Mouse (Mus musculus) urinary bladder, adult 2 months (tissue): Measurements from ENCODE around the gene Gm6525. TPM values are rescaled to one million over a fixed set of nuclear protein-coding genes. Genes with fewer than 3 reads are reported as not detected.
A peak's percentile ranks its signal among the peaks of the same experiment; 100 is the strongest.

Experiments used
- DNase-seq: peaks from one replicate; pipeline ENCODE4 v3.0.0; 2022; ENCODE audit warnings: low spot score
- polyA plus RNA-seq: library from polyadenylated mRNA; depleted of rRNA; stranded (reverse); fragments of >200 nt; gene quantifications from 2 replicates; pipeline ENCODE4 v1.2.3, GENCODE M21; 2012; rRNA removed

Gm6525 gene
- polyA plus RNA-seq, result not detected in 2 replicates

- no peak for DNase-seq
Measured at GRCm38 (mm10) chr3:84173581-84174154, at the start of gene Gm6525. TSS of gene Gm6525 (plus strand) at chr3:84174104.

DNA sequence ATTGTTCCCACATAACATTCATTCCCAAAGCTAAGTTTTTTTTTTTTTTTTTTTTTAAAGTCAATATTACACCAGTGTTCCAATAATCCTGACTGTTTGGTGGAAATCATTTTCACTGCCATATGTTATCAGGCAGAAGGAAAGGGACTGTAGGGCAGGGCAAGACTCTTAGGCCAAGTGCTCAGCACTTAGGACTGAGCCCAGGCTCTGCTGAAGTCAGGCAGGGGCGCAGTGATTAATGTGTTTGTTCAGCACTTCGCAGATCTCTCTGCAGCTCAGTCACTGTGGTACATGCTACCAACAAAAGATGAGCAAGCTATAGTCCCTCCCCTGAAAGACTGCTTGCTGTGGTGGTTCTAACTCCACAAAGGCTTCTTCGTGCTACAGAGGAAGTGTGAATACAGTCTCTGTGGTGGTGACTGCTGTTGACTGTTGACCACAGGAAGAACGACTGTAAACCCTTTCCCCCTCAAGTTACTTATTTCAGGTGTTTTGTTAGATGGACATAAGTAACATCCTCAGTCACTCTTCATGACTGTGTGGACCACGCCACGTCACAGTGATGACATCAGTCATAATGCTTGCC is 48.1 kb upstream of the Gm6525 start:
- no peak for DNase-seq

DNA sequence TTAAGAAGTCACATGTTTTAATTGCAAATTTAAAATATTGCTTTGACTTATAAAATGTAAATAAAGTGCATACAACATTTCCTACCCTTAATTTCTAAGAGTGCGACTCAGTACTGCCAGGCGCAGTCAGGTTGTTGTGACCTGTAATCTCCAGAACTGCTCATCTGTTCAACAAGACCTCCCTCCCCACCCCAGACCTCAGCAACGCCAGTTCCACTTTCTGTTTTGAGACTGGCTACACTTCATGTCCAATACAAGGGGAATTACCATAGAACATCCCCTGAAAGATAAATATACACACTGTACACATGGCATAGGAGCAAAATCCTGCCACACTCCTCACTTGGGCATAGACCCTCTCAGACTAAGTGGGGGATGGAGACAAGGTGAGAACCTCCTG is 47.2 kb upstream of the Gm6525 start:
- no peak for DNase-seq

- DNase-seq, result no peak
Measured at GRCm38 (mm10) chr3:84127431-84127830, 46.5 kb upstream of the Gm6525 start.

- no peak for DNase-seq
Measured at GRCm38 (mm10) chr3:84128871-84129870, 44.7 kb upstream of the Gm6525 start.

DNA sequence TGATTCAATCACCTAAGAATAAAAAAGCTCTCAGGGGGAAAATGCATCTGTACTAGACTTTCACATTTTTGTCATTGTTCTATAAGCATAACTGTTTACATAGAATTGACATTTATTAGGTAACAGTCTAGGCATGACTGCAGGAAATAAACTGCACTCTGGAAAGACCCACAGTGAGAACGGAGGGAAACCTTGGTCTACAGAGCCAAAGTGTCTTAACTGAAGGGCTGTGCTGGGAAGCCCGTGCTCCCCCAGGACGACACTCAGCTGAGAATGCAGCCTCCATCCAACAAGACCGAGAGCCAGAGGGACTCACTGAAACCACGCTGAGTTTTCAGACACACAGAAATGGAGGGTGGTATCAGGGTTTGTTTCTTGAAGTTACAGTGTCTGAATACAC is 43.1 kb upstream of the Gm6525 start:
- DNase-seq, result no peak

GRCm38 (mm10) chr3:84131369-84131768 is 42.5 kb upstream of the Gm6525 start:
- no peak for DNase-seq

GRCm38 (mm10) chr3:84135387-84135786 is 38.5 kb upstream of the Gm6525 start:
- DNase-seq, result no peak

- DNase-seq, result no peak
Measured at GRCm38 (mm10) chr3:84135933-84136332, 38.0 kb upstream of the Gm6525 start.

DNA sequence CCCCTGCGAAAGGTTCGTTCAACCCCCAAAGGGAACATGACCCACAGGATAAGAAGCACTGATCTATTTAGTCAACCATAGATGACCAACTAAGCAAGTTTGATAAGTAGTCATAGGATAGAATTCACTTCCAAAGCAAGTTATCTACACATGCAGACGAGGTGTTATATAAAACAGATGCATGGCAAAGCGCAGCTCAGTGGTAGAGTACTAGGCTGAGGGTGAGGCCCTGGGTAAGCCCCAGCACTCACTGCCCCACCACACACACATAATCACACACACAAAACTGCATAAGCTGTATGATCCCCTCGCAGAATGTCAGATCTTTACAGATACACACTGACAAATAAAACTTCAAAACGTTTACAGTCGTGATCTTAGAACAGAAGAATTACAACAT is 37.4 kb upstream of the Gm6525 start:
- no peak for DNase-seq

GRCm38 (mm10) chr3:84140947-84141346 is 33.0 kb upstream of the Gm6525 start:
- DNase-seq, result no peak

DNA sequence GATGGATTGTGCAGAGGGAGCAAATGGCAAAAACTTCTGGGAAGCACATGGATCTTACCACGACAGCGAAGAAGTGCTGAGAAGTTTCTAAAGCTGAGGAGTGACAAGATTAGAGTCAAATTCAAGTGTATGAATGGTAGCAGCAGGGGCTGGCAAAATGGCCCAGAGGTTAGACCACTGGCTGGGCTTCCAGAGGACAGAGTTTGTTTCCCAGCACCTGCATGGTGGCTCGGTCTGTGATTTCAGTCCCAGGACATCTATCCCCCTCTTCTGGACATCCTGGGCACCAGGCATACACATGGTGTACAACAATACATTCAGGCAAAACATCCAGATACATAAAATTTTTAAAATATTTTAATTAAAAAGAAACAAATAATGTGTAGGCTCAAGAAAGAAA is 24.1 kb upstream of the Gm6525 start:
- DNase-seq, result no peak

DNA sequence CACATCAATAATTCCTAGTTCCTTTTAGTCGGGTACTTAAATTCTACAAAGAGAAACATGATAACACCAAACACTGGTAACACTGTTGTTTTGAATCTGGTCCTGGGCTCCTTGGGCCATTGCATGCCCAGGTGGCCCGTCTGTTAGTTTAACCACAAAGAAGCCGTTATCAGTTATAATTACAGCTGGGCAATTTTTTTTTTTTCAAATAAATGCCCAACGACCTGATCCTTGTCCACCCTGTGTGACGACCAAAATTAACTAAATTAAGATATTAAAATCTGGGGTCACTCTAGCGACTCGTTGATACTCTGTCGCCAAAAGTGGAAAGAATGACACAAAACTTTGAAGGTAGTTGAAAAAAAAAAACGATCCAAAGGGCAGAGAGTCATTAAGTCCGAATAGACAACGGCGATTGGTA is 19.2 kb upstream of the Gm6525 start:
- no peak for DNase-seq

GRCm38 (mm10) chr3:84155146-84155545 is 18.8 kb upstream of the Gm6525 start:
- no peak for DNase-seq

DNA sequence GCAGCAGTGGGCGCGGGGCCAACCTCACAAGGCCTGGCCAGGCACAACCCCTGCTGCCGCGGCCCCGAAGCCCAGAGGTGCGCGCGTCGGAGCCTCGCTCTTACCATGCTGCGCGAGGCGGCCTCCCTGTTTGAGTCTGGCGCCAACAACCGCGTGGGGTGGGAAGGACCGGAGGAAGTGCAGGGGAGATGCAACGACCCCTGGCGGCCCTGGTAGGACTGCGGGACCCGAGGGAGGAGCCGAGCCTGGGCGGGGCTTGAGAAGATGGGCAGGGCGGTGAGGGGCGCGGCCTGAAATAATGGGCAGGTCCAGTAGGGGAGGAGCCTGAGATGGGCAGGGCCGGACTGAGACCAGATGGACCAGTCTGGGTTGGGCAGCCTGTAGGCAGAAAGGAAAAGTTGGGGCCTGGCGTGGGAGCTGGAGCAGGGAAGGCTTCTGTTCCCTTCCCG is 18.3 kb upstream of the Gm6525 start, which contains the start of gene Mnd1:
Gene Mnd1 (minus strand): TSS at position 229 of the 449 bp plus-strand sequence.
- peak; percentile 96 for DNase-seq

- DNase-seq, result no peak
Measured at GRCm38 (mm10) chr3:84156105-84156504, 17.8 kb upstream of the Gm6525 start.

- DNase-seq, result no peak
Measured at GRCm38 (mm10) chr3:84157011-84157410, 16.9 kb upstream of the Gm6525 start.

- no peak for DNase-seq
Measured at GRCm38 (mm10) chr3:84157559-84158350, 16.1 kb upstream of the Gm6525 start.

DNA sequence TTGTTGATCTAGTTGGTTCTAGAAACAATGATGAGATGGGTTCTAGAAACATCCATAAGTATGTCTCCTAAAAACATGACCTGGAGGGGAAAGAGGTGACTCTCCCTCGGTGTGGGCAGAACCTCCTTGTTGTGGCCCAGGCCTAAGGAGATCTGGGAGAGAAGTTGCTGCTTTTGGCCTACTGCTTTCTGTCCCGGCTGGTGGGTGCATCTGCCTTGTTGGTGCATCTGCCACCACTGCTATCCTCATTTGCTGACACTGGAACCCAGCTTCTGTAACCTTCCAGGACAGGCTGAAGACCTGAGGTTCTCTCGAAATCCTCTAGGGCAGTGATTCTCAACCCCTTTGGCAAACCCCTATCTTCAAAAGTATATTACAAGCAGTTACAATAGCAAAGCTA is 8.5 kb upstream of the Gm6525 start:
- no peak for DNase-seq

DNA sequence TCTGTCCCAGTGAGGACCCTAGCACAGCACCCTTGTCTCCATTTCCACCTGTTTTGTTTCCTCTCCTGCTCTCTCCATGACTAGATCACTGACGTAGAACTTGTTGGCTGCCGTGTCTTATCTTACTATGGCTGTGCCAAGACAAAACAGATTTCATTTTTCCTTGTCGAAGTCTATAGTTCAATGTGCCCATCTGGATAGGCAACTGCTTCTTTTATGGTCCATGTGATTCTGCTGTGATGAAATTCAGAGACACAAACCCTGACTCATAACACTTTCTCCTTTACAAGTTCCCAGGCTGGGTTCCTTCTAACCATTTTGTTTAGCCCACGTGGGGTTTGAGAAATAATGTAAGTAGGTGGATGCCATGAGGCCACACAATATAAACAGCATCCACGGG is 7.8 kb upstream of the Gm6525 start:
- DNase-seq, result no peak

DNA sequence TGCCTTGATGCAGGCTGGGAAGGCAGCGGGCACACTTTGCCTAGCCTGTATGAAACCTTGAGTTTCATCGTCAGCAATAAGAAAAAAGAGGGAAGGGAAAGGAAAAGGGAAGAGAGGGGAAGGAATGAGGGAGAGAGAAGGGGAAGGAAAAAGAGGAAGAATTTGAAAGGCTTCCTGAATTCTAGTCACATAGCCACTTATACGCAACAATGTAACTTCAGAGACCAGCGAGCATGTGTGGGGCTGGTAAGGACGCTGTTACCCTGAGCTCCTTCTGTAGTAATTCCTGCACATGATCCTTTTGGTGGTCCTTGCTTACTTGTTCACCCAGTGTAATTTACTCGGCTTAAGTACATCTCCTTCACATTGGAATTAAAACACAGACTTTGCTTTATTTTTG is 5.0 kb upstream of the Gm6525 start:
- DNase-seq, result no peak
